Mouse (Mus musculus) small intestine, adult 2 months (tissue): ENCODE results near the gene Hist1h3b.

Source experiments
- CTCF ChIP-seq: fragments of 200-500 bp; IDR thresholded peaks from 2 replicates; pipeline ENCODE4 v1.5.1; 2012; ENCODE audit warnings: low read depth, mild to moderate bottlenecking, control low read depth, inconsistent platforms, low read length, moderate library complexity, mixed read lengths; ENCODE audit not compliant: insufficient replicate concordance, insufficient read length; ENCODE audit errors: extremely low read depth
- POLR2A ChIP-seq: fragments of 200-500 bp; IDR thresholded peaks from 2 replicates; pipeline ENCODE4 v1.6.1; 2012; ENCODE audit warnings: low read depth, mild to moderate bottlenecking, control low read depth, inconsistent platforms, low read length, moderate library complexity

- peak; percentile 28; the same call in 1 of the 2 replicates for TF ChIP-seq POLR2A
- no peak for TF ChIP-seq CTCF
Observed at GRCm38 (mm10) chr13:23779025-23779424, 27.0 kb downstream of the Hist1h3b start.
